Mouse (Mus musculus): ENCODE measurements around the gene Selenbp1. TPM values are rescaled to one million over a fixed set of nuclear protein-coding genes. Genes with fewer than 3 reads are reported as not detected.

The Selenbp1 gene
- polyA plus RNA-seq, 1 experiment, result 0.16 TPM

GRCm38 (mm10) chr3:94959871-94960270 lies 27.0 kb downstream of the Selenbp1 start:
- TF ChIP-seq FOSL1 (IDR thresholded peaks at IDR 0.05; ENCODE audit: insufficient read depth, low read length, poor library complexity, severe bottlenecking) (no peak), CTCF (IDR thresholded peaks at IDR 0.05; ENCODE audit: control insufficient read depth, insufficient read depth, insufficient read length) (no peak), MAX (IDR thresholded peaks at IDR 0.05) (no peak), MYOG (IDR thresholded peaks at IDR 0.05; ENCODE audit: control insufficient read depth, extremely low read depth, insufficient read length) (no peak), CEBPB (IDR thresholded peaks at IDR 0.05; ENCODE audit: low read depth) (no peak), MYOD1 (IDR thresholded peaks at IDR 0.05; ENCODE audit: control insufficient read depth, insufficient read length, low read depth) (no peak), USF1 (IDR thresholded peaks at IDR 0.05; ENCODE audit: low read depth) (no peak)
- H3ac ChIP-seq (ENCODE audit: control insufficient read depth, insufficient read length, low read depth), result no peak overlapping the region
- no peaks in the 10 kb centered on the region for H3K79me3 ChIP-seq (ENCODE audit: low read depth)
- H3K4me3 ChIP-seq (ENCODE audit: insufficient read depth, poor library complexity, severe bottlenecking), result no peak overlapping the region
- H3K79me2 ChIP-seq (ENCODE audit: control insufficient read depth, insufficient read depth), result no peaks in the 10 kb centered on the region
- no peaks in the 10 kb centered on the region for H3K27me3 ChIP-seq (ENCODE audit: control insufficient read depth, insufficient read depth, insufficient read length)
- peaks cover 7% of the 10 kb centered on the region for H3K36me3 ChIP-seq (ENCODE audit: control insufficient read depth, insufficient read depth)

GRCm38 (mm10) chr3:94960322-94960721 lies 27.5 kb downstream of the Selenbp1 start:
- Histone ChIP-seq H3K79me2 (ENCODE audit: control insufficient read depth, insufficient read depth) (no peaks in the 10 kb centered on the region), H3ac (ENCODE audit: control insufficient read depth, insufficient read length, low read depth) (no peak overlapping the region), H3K27me3 (ENCODE audit: control insufficient read depth, insufficient read depth, insufficient read length) (no peaks in the 10 kb centered on the region), H3K79me3 (ENCODE audit: low read depth) (no peaks in the 10 kb centered on the region), H3K36me3 (ENCODE audit: control insufficient read depth, insufficient read depth) (peaks cover 7% of the 10 kb centered on the region), H3K4me3 (ENCODE audit: insufficient read depth, poor library complexity, severe bottlenecking) (no peak overlapping the region)
- TF ChIP-seq MYOG (IDR thresholded peaks at IDR 0.05; ENCODE audit: control insufficient read depth, extremely low read depth, insufficient read length) (no peak), USF1 (IDR thresholded peaks at IDR 0.05; ENCODE audit: low read depth) (no peak), CTCF (IDR thresholded peaks at IDR 0.05; ENCODE audit: control insufficient read depth, insufficient read depth, insufficient read length) (no peak), CEBPB (IDR thresholded peaks at IDR 0.05; ENCODE audit: low read depth) (no peak), MAX (IDR thresholded peaks at IDR 0.05) (no peak), MYOD1 (IDR thresholded peaks at IDR 0.05; ENCODE audit: control insufficient read depth, insufficient read length, low read depth) (no peak), FOSL1 (IDR thresholded peaks at IDR 0.05; ENCODE audit: insufficient read depth, low read length, poor library complexity, severe bottlenecking) (no peak)

- Histone ChIP-seq H3K79me2 (ENCODE audit: control insufficient read depth, insufficient read depth) (no peaks in the 10 kb centered on the region), H3K4me3 (ENCODE audit: insufficient read depth, poor library complexity, severe bottlenecking) (no peak overlapping the region), H3ac (ENCODE audit: control insufficient read depth, insufficient read length, low read depth) (no peak overlapping the region), H3K79me3 (ENCODE audit: low read depth) (no peaks in the 10 kb centered on the region), H3K36me3 (ENCODE audit: control insufficient read depth, insufficient read depth) (no peaks in the 10 kb centered on the region), H3K27me3 (ENCODE audit: control insufficient read depth, insufficient read depth, insufficient read length) (no peaks in the 10 kb centered on the region)
- TF ChIP-seq MYOG (IDR thresholded peaks at IDR 0.05; ENCODE audit: control insufficient read depth, extremely low read depth, insufficient read length) (no peak), USF1 (IDR thresholded peaks at IDR 0.05; ENCODE audit: low read depth) (no peak), CTCF (IDR thresholded peaks at IDR 0.05; ENCODE audit: control insufficient read depth, insufficient read depth, insufficient read length) (no peak), FOSL1 (IDR thresholded peaks at IDR 0.05; ENCODE audit: insufficient read depth, low read length, poor library complexity, severe bottlenecking) (no peak), MAX (IDR thresholded peaks at IDR 0.05) (no peak), CEBPB (IDR thresholded peaks at IDR 0.05; ENCODE audit: low read depth) (no peak), MYOD1 (IDR thresholded peaks at IDR 0.05; ENCODE audit: control insufficient read depth, insufficient read length, low read depth) (no peak)
Observed at GRCm38 (mm10) chr3:94964989-94965388, 32.1 kb downstream of the Selenbp1 start.

GRCm38 (mm10) chr3:94965878-94966277 lies 33.0 kb downstream of the Selenbp1 start:
- Histone ChIP-seq H3K27me3 (ENCODE audit: control insufficient read depth, insufficient read depth, insufficient read length) (no peaks in the 10 kb centered on the region), H3K79me2 (ENCODE audit: control insufficient read depth, insufficient read depth) (no peaks in the 10 kb centered on the region), H3K36me3 (ENCODE audit: control insufficient read depth, insufficient read depth) (no peaks in the 10 kb centered on the region), H3K79me3 (ENCODE audit: low read depth) (no peaks in the 10 kb centered on the region), H3ac (ENCODE audit: control insufficient read depth, insufficient read length, low read depth) (no peak overlapping the region), H3K4me3 (ENCODE audit: insufficient read depth, poor library complexity, severe bottlenecking) (no peak overlapping the region)
- TF ChIP-seq FOSL1 (IDR thresholded peaks at IDR 0.05; ENCODE audit: insufficient read depth, low read length, poor library complexity, severe bottlenecking) (no peak), USF1 (IDR thresholded peaks at IDR 0.05; ENCODE audit: low read depth) (no peak), CTCF (IDR thresholded peaks at IDR 0.05; ENCODE audit: control insufficient read depth, insufficient read depth, insufficient read length) (no peak), CEBPB (IDR thresholded peaks at IDR 0.05; ENCODE audit: low read depth) (no peak), MAX (IDR thresholded peaks at IDR 0.05) (no peak), MYOG (IDR thresholded peaks at IDR 0.05; ENCODE audit: control insufficient read depth, extremely low read depth, insufficient read length) (no peak), MYOD1 (IDR thresholded peaks at IDR 0.05; ENCODE audit: control insufficient read depth, insufficient read length, low read depth) (no peak)

- H3K27me3 ChIP-seq (ENCODE audit: control insufficient read depth, insufficient read depth, insufficient read length), result no peaks in the 10 kb centered on the region
- no peak for TF ChIP-seq USF1 (IDR thresholded peaks at IDR 0.05; ENCODE audit: low read depth)
- no peak for TF ChIP-seq CTCF (IDR thresholded peaks at IDR 0.05; ENCODE audit: control insufficient read depth, insufficient read depth, insufficient read length)
- H3K36me3 ChIP-seq (ENCODE audit: control insufficient read depth, insufficient read depth), result peaks cover 4% of the 10 kb centered on the region
- no peak overlapping the region for H3K4me3 ChIP-seq (ENCODE audit: insufficient read depth, poor library complexity, severe bottlenecking)
- no peak overlapping the region for H3ac ChIP-seq (ENCODE audit: control insufficient read depth, insufficient read length, low read depth)
- H3K79me3 ChIP-seq (ENCODE audit: low read depth), result peaks cover 22% of the 10 kb centered on the region
- H3K79me2 ChIP-seq (ENCODE audit: control insufficient read depth, insufficient read depth), result peaks cover 28% of the 10 kb centered on the region
Observed at GRCm38 (mm10) chr3:94972552-94972951, 39.7 kb downstream of the Selenbp1 start.

- TF ChIP-seq MYOD1 (IDR thresholded peaks at IDR 0.05; ENCODE audit: control insufficient read depth, insufficient read length, low read depth) (no peak), MAX (IDR thresholded peaks at IDR 0.05) (no peak), FOSL1 (IDR thresholded peaks at IDR 0.05; ENCODE audit: insufficient read depth, low read length, poor library complexity, severe bottlenecking) (no peak), MYOG (IDR thresholded peaks at IDR 0.05; ENCODE audit: control insufficient read depth, extremely low read depth, insufficient read length) (no peak), USF1 (IDR thresholded peaks at IDR 0.05; ENCODE audit: low read depth) (no peak), CTCF (IDR thresholded peaks at IDR 0.05; ENCODE audit: control insufficient read depth, insufficient read depth, insufficient read length) (no peak), CEBPB (IDR thresholded peaks at IDR 0.05; ENCODE audit: low read depth) (no peak)
- no peaks in the 10 kb centered on the region for H3K27me3 ChIP-seq (ENCODE audit: control insufficient read depth, insufficient read depth, insufficient read length)
- peaks cover 28% of the 10 kb centered on the region for H3K79me3 ChIP-seq (ENCODE audit: low read depth)
- no peak overlapping the region for H3K4me3 ChIP-seq (ENCODE audit: insufficient read depth, poor library complexity, severe bottlenecking)
- H3K79me2 ChIP-seq (ENCODE audit: control insufficient read depth, insufficient read depth), result peaks cover 39% of the 10 kb centered on the region
- H3ac ChIP-seq (ENCODE audit: control insufficient read depth, insufficient read length, low read depth), result no peak overlapping the region
- H3K36me3 ChIP-seq (ENCODE audit: control insufficient read depth, insufficient read depth), result peaks cover 4% of the 10 kb centered on the region
Observed at GRCm38 (mm10) chr3:94973620-94974019, 40.8 kb downstream of the Selenbp1 start.

All from C2C12 (cell line).